Mouse (Mus musculus): ENCODE measurements around the gene Gcn1l1.

GRCm38 (mm10) chr5:115569721-115570120 is 4.7 kb downstream of the Gcn1l1 start:
- TF ChIP-seq POLR2A (IDR thresholded peaks at IDR 0.05; ENCODE audit: insufficient read depth, low read depth, low read length): no peak
- no peak for TF ChIP-seq CTCF (IDR thresholded peaks at IDR 0.05; ENCODE audit: insufficient read depth, low read depth, low read length)

Data from olfactory bulb, adult 2 months (tissue).